Mouse (Mus musculus) lung, adult 18-20 months (tissue): ENCODE measurements around the gene Cdc26.

ENCODE experiments used
- DNase-seq, 2 experiments: peaks; one replicate each; pipeline ENCODE4 v3.0.0; 2022; ENCODE audit warnings: mixed read lengths in 2 of 2

Cdc26 gene

GRCm38 (mm10) chr4:62408601-62409282 is at the start of gene Cdc26, which contains the start of gene Prpf4:
Gene Cdc26, minus strand, starts transcription at chr4:62408642.
Gene Prpf4, plus strand, starts transcription at chr4:62408797.
- DNase-seq: peak; percentile 99

GRCm38 (mm10) chr4:62454995-62455394 is 46.6 kb upstream of the Cdc26 start:
- peak; percentile 24 to 33 for DNase-seq

GRCm38 (mm10) chr4:62440986-62441385 is 32.5 kb upstream of the Cdc26 start:
- no peak for DNase-seq

GRCm38 (mm10) chr4:62440544-62440943 is 32.1 kb upstream of the Cdc26 start:
- DNase-seq: no peak

GRCm38 (mm10) chr4:62439793-62440192 is 31.4 kb upstream of the Cdc26 start:
- no peak for DNase-seq

GRCm38 (mm10) chr4:62437871-62438270 is 29.4 kb upstream of the Cdc26 start:
- no peak for DNase-seq

- no peak for DNase-seq
These were observed 28.9 kb upstream of the Cdc26 start for GRCm38 (mm10) chr4:62437256-62437778.

- DNase-seq: no peak
These were observed 26.6 kb upstream of the Cdc26 start, which contains the start of gene Rnf183 for GRCm38 (mm10) chr4:62435081-62435480. Gene Rnf183, minus strand, starts transcription at chr4:62435252.

GRCm38 (mm10) chr4:62433939-62434870 is 25.8 kb upstream of the Cdc26 start:
- DNase-seq: no peak

- no peak for DNase-seq
These were observed 23.1 kb upstream of the Cdc26 start for GRCm38 (mm10) chr4:62431522-62431921.

- no peak for DNase-seq
These were observed 22.2 kb upstream of the Cdc26 start for GRCm38 (mm10) chr4:62430678-62431077.

GRCm38 (mm10) chr4:62429616-62430015 is 21.2 kb upstream of the Cdc26 start:
- DNase-seq: no peak

GRCm38 (mm10) chr4:62427978-62428758 is 19.7 kb upstream of the Cdc26 start:
- DNase-seq: no peak

GRCm38 (mm10) chr4:62425891-62426290 is 17.4 kb upstream of the Cdc26 start:
- no peak for DNase-seq

GRCm38 (mm10) chr4:62419091-62419490 is 10.6 kb upstream of the Cdc26 start:
- no peak for DNase-seq

GRCm38 (mm10) chr4:62418448-62418847 is 10.0 kb upstream of the Cdc26 start:
- no peak for DNase-seq

- DNase-seq: no peak
These were observed 3.2 kb upstream of the Cdc26 start for GRCm38 (mm10) chr4:62411606-62412005.

GRCm38 (mm10) chr4:62410325-62410724 is 1.9 kb upstream of the Cdc26 start:
- DNase-seq: no peak

GRCm38 (mm10) chr4:62409615-62410014 is 1.2 kb upstream of the Cdc26 start:
- no peak for DNase-seq

GRCm38 (mm10) chr4:62407730-62408582 is 486 bp downstream of the Cdc26 start:
- peak; percentile 52 to 61 for DNase-seq

- DNase-seq: no peak
These were observed 2.3 kb downstream of the Cdc26 start for GRCm38 (mm10) chr4:62406133-62406532.

- DNase-seq: no peak
These were observed 9.5 kb downstream of the Cdc26 start for GRCm38 (mm10) chr4:62398956-62399355.
